Mouse (Mus musculus): Measurements from ENCODE around the gene Selenoo. TPM values are rescaled to one million over a fixed set of nuclear protein-coding genes. Genes with fewer than 3 reads are reported as not detected.

Gene Selenoo
- polyA plus RNA-seq, 1 experiment from 2014 or later = 21.0 TPM

GRCm38 (mm10) chr15:89130245-89130644, 41.4 kb downstream of the Selenoo start:
- Histone ChIP-seq H3K4me2 (replicated peaks) (no peak overlapping the region), H3K27me3 (no peaks in the 10 kb centered on the region), H3K36me3 (no peaks in the 10 kb centered on the region), H3K4me1 (peaks cover 11% of the 10 kb centered on the region; the same call in 1 of the 2 replicates), H3K27ac (no peak overlapping the region), H3K4me3 (no peak overlapping the region), H3K9ac (no peak overlapping the region), H3K9me3 (no peaks in the 10 kb centered on the region)
- ATAC-seq (ENCODE audit: insufficient number of reproducible peaks, insufficient read depth, low FRiP score, low TSS enrichment) = no peak

- WGBS = 85% methylated on average over 3 of the region's 3 CpGs
- no peak for ATAC-seq (ENCODE audit: insufficient number of reproducible peaks, insufficient read depth, low FRiP score, low TSS enrichment)
- no peaks in the 10 kb centered on the region for H3K36me3 ChIP-seq
Observed at GRCm38 (mm10) chr15:89131316-89131715, 42.4 kb downstream of the Selenoo start.

GRCm38 (mm10) chr15:89136461-89137155, 47.7 kb downstream of the Selenoo start:
- peaks cover 19% of the 10 kb centered on the region; the same call in 1 of the 2 replicates for H3K4me1 ChIP-seq
- no peak overlapping the region for H3K4me2 ChIP-seq (replicated peaks)
- H3K27ac ChIP-seq = no peak overlapping the region
- peaks cover 39% of the 10 kb centered on the region for H3K27me3 ChIP-seq
- no peak for ATAC-seq (ENCODE audit: insufficient number of reproducible peaks, insufficient read depth, low FRiP score, low TSS enrichment)
- no peaks in the 10 kb centered on the region for H3K36me3 ChIP-seq
- no peaks in the 10 kb centered on the region for H3K9me3 ChIP-seq
- H3K4me3 ChIP-seq = no peak overlapping the region
- 95% methylated on average over 5 of the region's 5 CpGs for WGBS
- H3K9ac ChIP-seq = no peak overlapping the region

More at GRCm38 (mm10) chr15:89131316-89131715, 42.4 kb downstream of the Selenoo start:
- Histone ChIP-seq H3K4me3 (no peak overlapping the region), H3K4me2 (replicated peaks) (no peak overlapping the region), H3K9me3 (no peaks in the 10 kb centered on the region), H3K27ac (no peak overlapping the region), H3K9ac (no peak overlapping the region), H3K27me3 (no peaks in the 10 kb centered on the region), H3K4me1 (peaks cover 11% of the 10 kb centered on the region; the same call in 1 of the 2 replicates)

- H3K4me1 ChIP-seq = peaks cover 19% of the 10 kb centered on the region; the same call in 1 of the 2 replicates
- H3K4me2 ChIP-seq (replicated peaks) = no peak overlapping the region
- no peak overlapping the region for H3K4me3 ChIP-seq
- no peak overlapping the region for H3K27ac ChIP-seq
- H3K9ac ChIP-seq = no peak overlapping the region
- no peaks in the 10 kb centered on the region for H3K36me3 ChIP-seq
- no peak for ATAC-seq (ENCODE audit: insufficient number of reproducible peaks, insufficient read depth, low FRiP score, low TSS enrichment)
- WGBS = 64% methylated on average over 11 of the region's 11 CpGs
- no peaks in the 10 kb centered on the region for H3K9me3 ChIP-seq
- H3K27me3 ChIP-seq = peaks cover 47% of the 10 kb centered on the region
Observed at GRCm38 (mm10) chr15:89137378-89138045, 48.6 kb downstream of the Selenoo start.

GRCm38 (mm10) chr15:89138046-89138405, 49.1 kb downstream of the Selenoo start:
- no peak overlapping the region for H3K27ac ChIP-seq
- ATAC-seq (ENCODE audit: insufficient number of reproducible peaks, insufficient read depth, low FRiP score, low TSS enrichment) = no peak
- H3K4me2 ChIP-seq (replicated peaks) = no peak overlapping the region
- WGBS = 80% methylated on average over 7 of the region's 7 CpGs
- H3K9me3 ChIP-seq = no peaks in the 10 kb centered on the region
- H3K27me3 ChIP-seq = peaks cover 53% of the 10 kb centered on the region
- no peak overlapping the region for H3K4me3 ChIP-seq
- H3K9ac ChIP-seq = no peak overlapping the region
- H3K36me3 ChIP-seq = no peaks in the 10 kb centered on the region
- peaks cover 19% of the 10 kb centered on the region; the same call in 1 of the 2 replicates for H3K4me1 ChIP-seq

DNA sequence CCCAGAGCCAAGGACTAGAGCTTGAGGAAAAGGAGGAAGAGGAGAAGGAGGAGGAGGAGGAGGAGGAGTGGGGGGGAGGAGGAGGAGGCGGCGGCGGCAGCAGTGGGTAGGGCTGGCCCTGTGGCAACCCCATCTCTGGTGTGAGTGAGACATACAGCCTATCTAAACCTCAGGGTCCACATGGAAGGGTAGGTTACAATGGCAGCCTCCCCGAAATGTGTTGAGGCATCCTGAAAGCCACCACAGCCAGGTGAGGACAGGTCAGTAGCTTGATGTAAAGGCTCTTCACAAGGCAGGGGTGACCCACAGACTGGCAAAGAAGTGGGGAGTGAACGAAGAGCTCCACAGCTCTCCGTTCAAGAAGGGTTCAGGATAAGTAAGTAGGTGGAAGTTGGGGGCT, 49.6 kb downstream of the Selenoo start:
- peaks cover 19% of the 10 kb centered on the region; the same call in 1 of the 2 replicates for H3K4me1 ChIP-seq
- no peaks in the 10 kb centered on the region for H3K9me3 ChIP-seq
- H3K27me3 ChIP-seq = peaks cover 57% of the 10 kb centered on the region
- H3K27ac ChIP-seq = no peak overlapping the region
- no peak overlapping the region for H3K9ac ChIP-seq
- 95% methylated on average over 6 of the region's 6 CpGs for WGBS
- H3K4me3 ChIP-seq = no peak overlapping the region
- H3K36me3 ChIP-seq = no peaks in the 10 kb centered on the region
- H3K4me2 ChIP-seq (replicated peaks) = no peak overlapping the region
- no peak for ATAC-seq (ENCODE audit: insufficient number of reproducible peaks, insufficient read depth, low FRiP score, low TSS enrichment)

- Histone ChIP-seq H3K4me1 (peaks cover 19% of the 10 kb centered on the region; the same call in 1 of the 2 replicates), H3K9ac (peak overlapping the region; percentile 66), H3K4me2 (replicated peaks) (peak overlapping the region; percentile 92), H3K27ac (no peak overlapping the region), H3K4me3 (peak overlapping the region; percentile 46), H3K36me3 (no peaks in the 10 kb centered on the region), H3K9me3 (no peaks in the 10 kb centered on the region), H3K27me3 (peaks cover 62% of the 10 kb centered on the region)
- under 1% methylated on average over 53 of the region's 53 CpGs for WGBS
- ATAC-seq (ENCODE audit: insufficient number of reproducible peaks, insufficient read depth, low FRiP score, low TSS enrichment) = 0 out of 2 replicates have a peak, but pooled peaks have one; percentile 1
Observed at GRCm38 (mm10) chr15:89140048-89140658, 51.3 kb downstream of the Selenoo start.

DNA sequence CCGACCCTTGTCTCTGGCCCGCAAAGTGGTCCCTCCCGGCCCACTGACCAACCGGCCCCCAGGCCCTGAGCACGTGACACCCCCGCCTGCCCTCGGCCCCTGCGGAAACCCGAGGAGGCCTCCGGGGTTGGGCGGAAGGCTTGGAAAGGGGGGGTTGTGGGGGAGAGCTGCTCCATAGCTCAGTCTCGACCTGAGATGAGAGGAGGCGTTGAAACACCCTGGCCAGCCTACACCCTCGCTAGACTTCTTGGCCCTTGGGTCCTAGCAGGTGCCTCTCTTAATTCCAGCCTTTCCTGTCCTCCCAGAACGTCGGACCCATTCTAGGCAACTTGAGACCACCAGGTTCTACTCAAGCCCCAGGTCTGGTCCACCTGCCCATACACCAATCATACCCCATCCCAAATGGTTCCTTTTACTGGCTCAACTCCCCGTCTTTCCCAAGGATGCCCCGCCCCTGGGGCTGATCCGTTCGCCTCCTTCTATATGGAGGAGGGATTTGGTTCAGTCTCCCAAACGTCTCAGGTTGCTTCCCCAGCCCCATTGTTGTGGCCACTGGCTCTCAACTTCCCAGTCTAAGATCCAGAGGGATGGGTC, 51.9 kb downstream of the Selenoo start, which contains the start of gene Mapk12:
Mapk12 (minus strand) TSS at position 45 of the 594 bp plus-strand sequence.
- Histone ChIP-seq H3K4me1 (peaks cover 19% of the 10 kb centered on the region; the same call in 1 of the 2 replicates), H3K9me3 (no peaks in the 10 kb centered on the region), H3K4me2 (replicated peaks) (peak within 1 kb of the TSS; percentile 92), H3K9ac (peak within 1 kb of the TSS; percentile 66), H3K27ac (no peak within 1 kb of the TSS), H3K4me3 (peak within 1 kb of the TSS; percentile 46), H3K36me3 (no peaks in the 10 kb centered on the region), H3K27me3 (peaks cover 68% of the 10 kb centered on the region)
- 1% methylated on average over 21 of the region's 21 CpGs for WGBS
- ATAC-seq (ENCODE audit: insufficient number of reproducible peaks, insufficient read depth, low FRiP score, low TSS enrichment) = peak; percentile 30

- Histone ChIP-seq H3K4me2 (replicated peaks) (no peak overlapping the region), H3K4me3 (no peak overlapping the region), H3K9ac (no peak overlapping the region), H3K27me3 (peaks cover 75% of the 10 kb centered on the region), H3K4me1 (peaks cover 22% of the 10 kb centered on the region), H3K27ac (no peak overlapping the region), H3K9me3 (no peaks in the 10 kb centered on the region), H3K36me3 (no peaks in the 10 kb centered on the region)
- 13% methylated on average over 5 of the region's 5 CpGs for WGBS
- no peak for ATAC-seq (ENCODE audit: insufficient number of reproducible peaks, insufficient read depth, low FRiP score, low TSS enrichment)
Observed at GRCm38 (mm10) chr15:89141443-89141842, 52.6 kb downstream of the Selenoo start.

DNA sequence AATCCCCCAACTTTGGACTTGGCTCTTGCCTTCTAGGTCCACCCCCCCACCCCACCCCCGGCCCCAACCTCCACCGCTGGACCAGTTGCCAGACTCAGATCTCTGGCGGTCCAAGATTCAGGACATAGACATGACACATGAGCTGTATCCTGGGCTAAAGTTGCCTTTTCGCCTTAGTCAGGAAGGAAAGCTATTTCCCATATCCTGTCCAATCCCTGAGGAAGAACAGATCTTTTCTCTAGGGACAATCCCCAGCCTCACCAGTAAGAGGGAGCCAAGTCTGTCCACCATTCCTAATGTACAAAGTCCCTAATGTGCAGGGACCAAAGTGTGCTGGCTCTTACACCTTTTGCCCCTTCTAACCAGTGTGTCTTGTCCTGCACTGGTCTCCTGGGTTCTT, 53.0 kb downstream of the Selenoo start:
- H3K27ac ChIP-seq = no peak overlapping the region
- H3K9ac ChIP-seq = no peak overlapping the region
- peaks cover 79% of the 10 kb centered on the region for H3K27me3 ChIP-seq
- WGBS = 43% methylated on average over 4 of the region's 4 CpGs
- H3K4me3 ChIP-seq = no peak overlapping the region
- ATAC-seq (ENCODE audit: insufficient number of reproducible peaks, insufficient read depth, low FRiP score, low TSS enrichment) = no peak
- H3K4me1 ChIP-seq = peaks cover 26% of the 10 kb centered on the region
- no peak overlapping the region for H3K4me2 ChIP-seq (replicated peaks)
- H3K36me3 ChIP-seq = no peaks in the 10 kb centered on the region
- no peaks in the 10 kb centered on the region for H3K9me3 ChIP-seq

- Histone ChIP-seq H3K9me3 (no peaks in the 10 kb centered on the region), H3K4me2 (replicated peaks) (no peak overlapping the region), H3K9ac (no peak overlapping the region), H3K4me1 (peaks cover 36% of the 10 kb centered on the region), H3K27me3 (peaks cover 87% of the 10 kb centered on the region), H3K4me3 (no peak overlapping the region), H3K36me3 (no peaks in the 10 kb centered on the region), H3K27ac (no peak overlapping the region)
- 73% methylated on average over 2 of the region's 2 CpGs for WGBS
- ATAC-seq (ENCODE audit: insufficient number of reproducible peaks, insufficient read depth, low FRiP score, low TSS enrichment) = no peak
Observed at GRCm38 (mm10) chr15:89143134-89143533, 54.2 kb downstream of the Selenoo start.

All from embryonic facial prominence, embryonic 12.5 days (tissue).